Mouse (Mus musculus) spleen, adult 18-20 months (tissue): ENCODE data around the gene Itsn1.

Source experiments
- DNase-seq, 2 experiments: peaks; one replicate each; pipeline ENCODE4 v3.0.0; 2022; ENCODE audit warnings: mixed read lengths in 2 of 2

Gene Itsn1

GRCm38 (mm10) chr16:91848906-91849603 lies 120.0 kb downstream of the Itsn1 start:
- no peak for DNase-seq

GRCm38 (mm10) chr16:91850175-91850574 lies 121.1 kb downstream of the Itsn1 start:
- no peak for DNase-seq

- DNase-seq: no peak
These were observed 122.6 kb downstream of the Itsn1 start for GRCm38 (mm10) chr16:91851456-91852231.

- no peak for DNase-seq
These were observed 123.7 kb downstream of the Itsn1 start for GRCm38 (mm10) chr16:91852753-91853152.

GRCm38 (mm10) chr16:91853223-91853622 lies 124.1 kb downstream of the Itsn1 start:
- no peak for DNase-seq

GRCm38 (mm10) chr16:91858695-91859094 lies 129.6 kb downstream of the Itsn1 start:
- DNase-seq: no peak

- no peak for DNase-seq
These were observed 130.1 kb downstream of the Itsn1 start for GRCm38 (mm10) chr16:91859203-91859602.

- no peak for DNase-seq
These were observed 130.9 kb downstream of the Itsn1 start for GRCm38 (mm10) chr16:91859958-91860357.

- DNase-seq: no peak
These were observed 131.5 kb downstream of the Itsn1 start for GRCm38 (mm10) chr16:91860471-91861125.

GRCm38 (mm10) chr16:91861784-91862371 lies 132.8 kb downstream of the Itsn1 start:
- no peak for DNase-seq

- DNase-seq: no peak
These were observed 133.8 kb downstream of the Itsn1 start for GRCm38 (mm10) chr16:91862836-91863235.

GRCm38 (mm10) chr16:91864646-91865332 lies 135.7 kb downstream of the Itsn1 start:
- DNase-seq: no peak

- DNase-seq: no peak
These were observed 136.6 kb downstream of the Itsn1 start for GRCm38 (mm10) chr16:91865570-91866257.

- no peak for DNase-seq
These were observed 137.2 kb downstream of the Itsn1 start for GRCm38 (mm10) chr16:91866258-91866634.

GRCm38 (mm10) chr16:91867672-91868071 lies 138.6 kb downstream of the Itsn1 start:
- no peak for DNase-seq

GRCm38 (mm10) chr16:91868943-91869911 lies 140.1 kb downstream of the Itsn1 start:
- DNase-seq: peak; percentile 41 to 55

GRCm38 (mm10) chr16:91870158-91870582 lies 141.1 kb downstream of the Itsn1 start:
- DNase-seq: no peak

GRCm38 (mm10) chr16:91871188-91871587 lies 142.1 kb downstream of the Itsn1 start:
- no peak for DNase-seq

- no peak for DNase-seq
These were observed 144.6 kb downstream of the Itsn1 start for GRCm38 (mm10) chr16:91873695-91874094.

GRCm38 (mm10) chr16:91875567-91876344 lies 146.7 kb downstream of the Itsn1 start:
- no peak for DNase-seq
